Mouse (Mus musculus): ENCODE results near the gene Kctd11. TPM values are rescaled to one million over a fixed set of nuclear protein-coding genes. Genes with fewer than 3 reads are reported as not detected.

Kctd11 gene
- total RNA-seq, 2 experiments from 2014 or later = 1.3 to 1.4 TPM

GRCm38 (mm10) chr11:69846198-69846680 lies 35.0 kb downstream of the Kctd11 start, which contains the start of gene Plscr3:
Gene Plscr3, plus strand, starts transcription at chr11:69846376.
- Histone ChIP-seq H3K4me3 (peak within 1 kb of the TSS; percentile 96), H3K27ac (peak within 1 kb of the TSS; percentile 92)
- TF ChIP-seq CTCF (conservative IDR thresholded peaks at IDR 0.05) = no peak; the same call in 1 of the 2 replicates
- peak; percentile 84 to 87 for DNase-seq (ENCODE audit: low spot score in 2 of 2)

DNA sequence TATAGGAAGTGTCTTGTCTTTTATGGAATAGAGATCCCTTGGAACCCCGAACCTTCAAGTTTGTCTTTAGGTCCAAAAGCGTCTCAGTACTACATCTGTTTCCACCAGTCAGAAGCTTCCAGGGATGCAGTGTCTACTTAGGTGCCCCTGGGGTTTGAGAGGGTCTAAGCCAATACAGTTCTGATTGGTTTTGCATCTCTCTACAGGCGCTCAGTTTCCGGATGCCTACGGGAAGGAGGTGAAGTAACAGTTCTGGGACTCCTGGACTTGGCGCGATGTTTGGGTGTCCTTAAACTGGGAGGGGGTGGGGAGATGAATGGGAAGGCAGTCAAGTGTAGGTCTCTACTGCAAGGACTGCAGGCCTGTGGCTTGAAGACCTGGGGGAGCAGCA lies 42.5 kb downstream of the Kctd11 start:
- peak overlapping the region; percentile 95 for H3K27ac ChIP-seq
- TF ChIP-seq CTCF (conservative IDR thresholded peaks at IDR 0.05) = no peak
- DNase-seq (ENCODE audit: low spot score in 2 of 2) = no peak

GRCm38 (mm10) chr11:69837952-69838713 lies 43.1 kb downstream of the Kctd11 start, which contains the start of gene Tmem256:
Gene Tmem256, plus strand, starts transcription at chr11:69838514.
- TF ChIP-seq CTCF (conservative IDR thresholded peaks at IDR 0.05) = no peak
- peak within 1 kb of the TSS; percentile 95 for H3K27ac ChIP-seq
- DNase-seq (ENCODE audit: low spot score in 2 of 2) = peak; percentile 94 to 99
- peak within 1 kb of the TSS; percentile 79 for H3K4me3 ChIP-seq

More for the DNA sequence above, 42.5 kb downstream of the Kctd11 start:
- H3K4me3 ChIP-seq = peak overlapping the region; percentile 79

DNA sequence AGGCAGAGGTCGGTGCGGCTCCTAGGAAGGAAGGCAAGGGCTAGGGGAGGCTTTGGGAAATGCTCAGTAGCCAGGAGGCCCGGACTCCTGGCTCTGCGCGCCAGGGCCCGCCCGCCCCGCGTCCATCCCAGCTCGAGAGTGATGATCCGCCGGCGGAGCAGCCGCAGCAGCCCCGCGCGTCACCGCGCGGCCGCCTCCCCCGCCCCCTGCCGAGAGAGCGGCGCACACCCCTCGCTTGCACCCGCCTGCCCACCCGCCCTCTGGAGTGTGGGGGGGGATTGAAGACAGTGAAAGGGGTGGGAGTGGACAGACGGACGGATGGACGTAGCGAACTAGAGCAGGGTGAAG lies 43.6 kb downstream of the Kctd11 start, which contains the start of gene Nlgn2:
Gene Nlgn2, minus strand, starts transcription at position 181 of the 348 bp plus-strand sequence.
- Histone ChIP-seq H3K4me3 (peak within 1 kb of the TSS; percentile 79), H3K27ac (peak within 1 kb of the TSS; percentile 95)
- DNase-seq (ENCODE audit: low spot score in 2 of 2) = no peak
- TF ChIP-seq CTCF (conservative IDR thresholded peaks at IDR 0.05) = peak; percentile 44

- peak overlapping the region; percentile 95 for H3K27ac ChIP-seq
- H3K4me3 ChIP-seq = peak overlapping the region; percentile 79
- TF ChIP-seq CTCF (conservative IDR thresholded peaks at IDR 0.05) = 0 out of 2 replicates have a peak, but pooled peaks have one; percentile 2
- peak; percentile 25 to 52 for DNase-seq (ENCODE audit: low spot score in 2 of 2)
Observed at GRCm38 (mm10) chr11:69836703-69837576, 44.3 kb downstream of the Kctd11 start.

- Histone ChIP-seq H3K4me3 (peak overlapping the region; percentile 79), H3K27ac (peak overlapping the region; percentile 95; the same call in 1 of the 2 replicates)
- no peak for TF ChIP-seq CTCF (conservative IDR thresholded peaks at IDR 0.05)
- no peak for DNase-seq (ENCODE audit: low spot score in 2 of 2)
Observed at GRCm38 (mm10) chr11:69835966-69836335, 45.3 kb downstream of the Kctd11 start.

DNA sequence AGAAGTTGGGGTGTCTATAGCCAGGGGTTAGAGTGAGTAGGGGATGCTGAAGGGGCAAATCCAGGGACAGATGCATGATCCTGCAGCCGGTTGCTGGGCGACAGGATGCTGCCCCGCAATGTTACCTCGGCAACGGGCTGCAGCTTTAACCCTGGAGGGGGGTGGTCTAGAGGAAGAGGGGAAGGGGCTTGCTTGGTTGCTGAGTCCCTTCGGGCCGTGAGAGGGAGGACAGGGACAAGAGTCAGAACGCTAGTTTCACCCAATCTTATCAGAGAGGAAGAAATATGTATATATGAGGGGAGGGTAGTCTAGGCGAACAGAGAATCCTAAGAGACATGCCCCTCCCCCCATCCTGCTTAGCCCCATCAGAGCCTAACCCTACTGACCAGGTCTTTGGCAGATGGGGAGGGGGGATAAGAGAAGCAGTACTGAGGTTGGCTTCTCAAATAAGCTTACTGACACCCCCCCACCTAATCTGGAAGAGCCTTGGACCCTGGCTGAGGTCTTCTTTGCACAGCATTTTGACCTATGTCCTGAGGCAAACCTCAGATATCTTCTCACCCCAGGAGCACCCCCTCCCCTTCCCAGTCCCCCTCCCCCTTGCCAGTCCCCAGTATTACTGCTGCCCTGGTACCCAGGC lies 45.8 kb downstream of the Kctd11 start:
- DNase-seq (ENCODE audit: low spot score in 2 of 2) = no peak
- TF ChIP-seq CTCF (conservative IDR thresholded peaks at IDR 0.05) = no peak
- peak overlapping the region; percentile 53 for H3K27ac ChIP-seq

GRCm38 (mm10) chr11:69834001-69834549 lies 47.1 kb downstream of the Kctd11 start:
- peak overlapping the region; percentile 79 for H3K4me3 ChIP-seq
- no peak for TF ChIP-seq CTCF (conservative IDR thresholded peaks at IDR 0.05)
- H3K27ac ChIP-seq = peak overlapping the region; percentile 53; the same call in 1 of the 2 replicates
- no peak for DNase-seq (ENCODE audit: low spot score in 2 of 2)

More for the DNA sequence above, 45.8 kb downstream of the Kctd11 start:
- H3K4me3 ChIP-seq = peak overlapping the region; percentile 79

- TF ChIP-seq CTCF (conservative IDR thresholded peaks at IDR 0.05) = no peak
- no peak for DNase-seq (ENCODE audit: low spot score in 2 of 2)
- H3K27ac ChIP-seq = peak overlapping the region; percentile 53; the same call in 1 of the 2 replicates
- H3K4me3 ChIP-seq = peak overlapping the region; percentile 79
Observed at GRCm38 (mm10) chr11:69833554-69833953, 47.7 kb downstream of the Kctd11 start.

GRCm38 (mm10) chr11:69828832-69829231 lies 52.4 kb downstream of the Kctd11 start:
- no peak overlapping the region for H3K4me3 ChIP-seq
- H3K27ac ChIP-seq = no peak overlapping the region
- DNase-seq (ENCODE audit: low spot score in 2 of 2) = no peak
- TF ChIP-seq CTCF (conservative IDR thresholded peaks at IDR 0.05) = no peak

Small RNA genes lying within 50 kb of the gene (microRNA-seq; reads per million reads assigned to microRNA genes)
- gene Mir6924 = 0 reads per million in 2 experiments

Other genes starting within 250 kb of the Kctd11 start
- 100 to 1,000 TPM; 138 to 143 TPM for gene Fxr2, start 248.4 kb downstream of the Kctd11 start, total RNA-seq (2021)
- under 1 TPM in 1 of 2 experiments, not detected in 1; 0.44 TPM for gene Sox15, start 226.1 kb downstream of the Kctd11 start, total RNA-seq (2021)
- 10 to 100 TPM; 54.9 to 59.3 TPM for gene Mpdu1, start 218.8 kb downstream of the Kctd11 start, total RNA-seq (2021)
- 10 to 100 TPM in 1 of 2 experiments, 1 to 10 TPM in 1; 9.7 to 15.4 TPM for gene Cd68, start 215.3 kb downstream of the Kctd11 start, total RNA-seq (2021)
- 100 to 1,000 TPM; 342 to 344 TPM for gene Eif4a1, start 209.0 kb downstream of the Kctd11 start, total RNA-seq (2021)
- gene Senp3, start 199.3 kb downstream of the Kctd11 start, total RNA-seq (2021) = 100 to 1,000 TPM; 108 to 132 TPM
- gene Tnfsf13, start 195.6 kb downstream of the Kctd11 start, total RNA-seq (2021) = 1 to 10 TPM; 2.1 to 2.5 TPM
- gene Tnfsf12, start 185.6 kb downstream of the Kctd11 start, total RNA-seq (2021) = 1 to 10 TPM; 8.9 to 9.6 TPM
- gene Tnfsfm13, start 185.3 kb downstream of the Kctd11 start, total RNA-seq (2021) = 1 to 10 TPM; 1.6 to 2.2 TPM
- 10 to 100 TPM; 64.6 to 65.4 TPM for gene Polr2a, start 122.8 kb downstream of the Kctd11 start, total RNA-seq (2021)
- not detected for gene Slc35g3, start 119.4 kb downstream of the Kctd11 start, total RNA-seq (2021)
- 100 to 1,000 TPM; 122 to 133 TPM for gene Zbtb4, start 115.5 kb downstream of the Kctd11 start, total RNA-seq (2021)
- gene Chrnb1, start 85.5 kb downstream of the Kctd11 start, total RNA-seq (2021) = 1 to 10 TPM; 1.1 to 1.3 TPM
- 10 to 100 TPM; 25.6 to 28.0 TPM for gene Fgf11, start 79.5 kb downstream of the Kctd11 start, total RNA-seq (2021)
- gene Tmem102, start 75.8 kb downstream of the Kctd11 start, total RNA-seq (2021) = not detected
- gene Gm39566, start 66.1 kb downstream of the Kctd11 start, total RNA-seq (2021) = not detected
- not detected for gene Spem2, start 62.9 kb downstream of the Kctd11 start, total RNA-seq (2021)
- under 1 TPM; 0.34 to 0.49 TPM for gene Spem1, start 59.2 kb downstream of the Kctd11 start, total RNA-seq (2021)
- gene Nlgn2, start 43.6 kb downstream of the Kctd11 start, total RNA-seq (2021) = 100 to 1,000 TPM; 197 to 201 TPM
- 100 to 1,000 TPM; 113 to 114 TPM for gene Tmem256, start 42.9 kb downstream of the Kctd11 start, total RNA-seq (2021)
- gene Plscr3, start 35.0 kb downstream of the Kctd11 start, total RNA-seq (2021) = 10 to 100 TPM; 17.1 to 19.8 TPM
- not detected for gene Tnk1, start 22.7 kb downstream of the Kctd11 start, total RNA-seq (2021)
- gene Tmem95, start 3.4 kb downstream of the Kctd11 start, total RNA-seq (2021) = not detected
- gene Acap1, start 14.1 kb upstream of the Kctd11 start, total RNA-seq (2021) = not detected
- gene 2810408A11Rik, start 19.6 kb upstream of the Kctd11 start, total RNA-seq (2021) = 1 to 10 TPM in 1 of 2 experiments, under 1 TPM in 1; 0.64 to 1.0 TPM
- 100 to 1,000 TPM; 122 to 125 TPM for gene Neurl4, start 19.7 kb upstream of the Kctd11 start, total RNA-seq (2021)
- gene Gps2, start 32.5 kb upstream of the Kctd11 start, total RNA-seq (2021) = 10 to 100 TPM; 35.6 to 41.5 TPM
- gene Eif5a, start 40.6 kb upstream of the Kctd11 start, total RNA-seq (2021) = 100 to 1,000 TPM; 413 to 441 TPM
- gene Ybx2, start 54.4 kb upstream of the Kctd11 start, total RNA-seq (2021) = 10 to 100 TPM; 12.4 to 14.5 TPM
- 1 to 10 TPM; 1.8 to 2.2 TPM for gene Slc2a4, start 66.8 kb upstream of the Kctd11 start, total RNA-seq (2021)
- not detected for gene Cldn7, start 83.4 kb upstream of the Kctd11 start, total RNA-seq (2021)
- gene Ctdnep1, start 99.8 kb upstream of the Kctd11 start, total RNA-seq (2021) = 100 to 1,000 TPM; 106 to 114 TPM
- 10 to 100 TPM; 72.8 to 72.9 TPM for gene Elp5, start 101.1 kb upstream of the Kctd11 start, total RNA-seq (2021)
- 100 to 1,000 TPM; 216 to 229 TPM for gene Gabarap, start 109.7 kb upstream of the Kctd11 start, total RNA-seq (2021)
- gene Phf23, start 114.4 kb upstream of the Kctd11 start, total RNA-seq (2021) = 10 to 100 TPM; 40.5 to 42.6 TPM
- 10 to 100 TPM; 40.6 to 45.3 TPM for gene Dvl2, start 119.2 kb upstream of the Kctd11 start, total RNA-seq (2021)
- gene Acadvl, start 134.0 kb upstream of the Kctd11 start, total RNA-seq (2021) = 10 to 100 TPM; 54.9 to 63.7 TPM
- gene Dlg4, start 135.5 kb upstream of the Kctd11 start, total RNA-seq (2021) = 100 to 1,000 TPM; 880 to 888 TPM
- 1 to 10 TPM in 1 of 2 experiments, under 1 TPM in 1; 0.52 to 1.7 TPM for gene Asgr1, start 172.7 kb upstream of the Kctd11 start, total RNA-seq (2021)
- not detected for gene Asgr2, start 211.2 kb upstream of the Kctd11 start, total RNA-seq (2021)
- under 1 TPM in 1 of 2 experiments, not detected in 1; 0.46 TPM for gene Mgl2, start 248.9 kb upstream of the Kctd11 start, total RNA-seq (2021)